Mouse (Mus musculus) left cerebral cortex, adult 11 months (tissue): ENCODE measurements around the gene Gm21972.

Experiments used
- DNase-seq: peaks from one replicate; pipeline ENCODE4 v3.0.0; 2022; ENCODE audit warnings: low spot score

The Gm21972 gene

GRCm38 (mm10) chr1:86133337-86133736 lies at the start of gene Gm21972:
Gene Gm21972 (plus strand): TSS chr1:86133637.
- DNase-seq = no peak

- no peak for DNase-seq
These were observed 39.0 kb upstream of the Gm21972 start for GRCm38 (mm10) chr1:86094413-86094812.

- no peak for DNase-seq
These were observed 28.4 kb upstream of the Gm21972 start for GRCm38 (mm10) chr1:86105054-86105453.

- peak; percentile 13 for DNase-seq
These were observed 21.7 kb upstream of the Gm21972 start, which contains the start of gene Htr2b for GRCm38 (mm10) chr1:86111779-86112178. Gene Htr2b (minus strand): TSS chr1:86111970.

- DNase-seq = no peak
These were observed 19.3 kb upstream of the Gm21972 start for GRCm38 (mm10) chr1:86114141-86114540.

GRCm38 (mm10) chr1:86119549-86119948 lies 13.9 kb upstream of the Gm21972 start:
- DNase-seq = no peak

GRCm38 (mm10) chr1:86126036-86126435 lies 7.4 kb upstream of the Gm21972 start:
- no peak for DNase-seq

- no peak for DNase-seq
These were observed 1.9 kb downstream of the Gm21972 start for GRCm38 (mm10) chr1:86135315-86135714.

- DNase-seq = no peak
These were observed 7.6 kb downstream of the Gm21972 start for GRCm38 (mm10) chr1:86141081-86141480.

- DNase-seq = no peak
These were observed 9.7 kb downstream of the Gm21972 start for GRCm38 (mm10) chr1:86143165-86143564.

GRCm38 (mm10) chr1:86144001-86144944 lies 10.8 kb downstream of the Gm21972 start:
- no peak for DNase-seq

- DNase-seq = no peak
These were observed 12.9 kb downstream of the Gm21972 start for GRCm38 (mm10) chr1:86146293-86146692.

GRCm38 (mm10) chr1:86147557-86147956 lies 14.1 kb downstream of the Gm21972 start:
- DNase-seq = no peak

GRCm38 (mm10) chr1:86148161-86148560 lies 14.7 kb downstream of the Gm21972 start:
- no peak for DNase-seq

GRCm38 (mm10) chr1:86150929-86151328 lies 17.5 kb downstream of the Gm21972 start:
- no peak for DNase-seq

GRCm38 (mm10) chr1:86151376-86151775 lies 17.9 kb downstream of the Gm21972 start:
- no peak for DNase-seq

GRCm38 (mm10) chr1:86152618-86153017 lies 19.2 kb downstream of the Gm21972 start:
- no peak for DNase-seq

- DNase-seq = peak; percentile 93
These were observed 20.8 kb downstream of the Gm21972 start, which contains the start of gene Armc9 for GRCm38 (mm10) chr1:86154133-86154823. Gene Armc9 (plus strand): TSS chr1:86154780.

GRCm38 (mm10) chr1:86154824-86155164 lies 21.4 kb downstream of the Gm21972 start:
- DNase-seq = no peak

- no peak for DNase-seq
These were observed 22.6 kb downstream of the Gm21972 start for GRCm38 (mm10) chr1:86156075-86156474.

- no peak for DNase-seq
These were observed 23.2 kb downstream of the Gm21972 start for GRCm38 (mm10) chr1:86156595-86156994.

GRCm38 (mm10) chr1:86160059-86160458 lies 26.6 kb downstream of the Gm21972 start:
- DNase-seq = no peak

- no peak for DNase-seq
These were observed 27.0 kb downstream of the Gm21972 start for GRCm38 (mm10) chr1:86160479-86160878.
